Mouse (Mus musculus) large intestine, adult 2 months (tissue): ENCODE measurements around the gene Rhcg. TPM values are rescaled to one million over a fixed set of nuclear protein-coding genes. Genes with fewer than 3 reads are reported as not detected.

ENCODE experiments used
- DNase-seq: peaks from one replicate; pipeline ENCODE4 v3.0.0-alpha.2; 2012; ENCODE audit warnings: low read depth, low spot score
- WGBS: fragments of 180-500 bp; shearing (Covaris S2); methylation state at CpG from one replicate; pipeline ENCODE4 v1.1.7; 2018; 5-methylcytosine and 5-hydroxymethylcytosine counted together
- polyA plus RNA-seq: library from polyadenylated mRNA; depleted of rRNA; stranded (reverse); fragments of >200 nt; gene quantifications from 2 replicates; pipeline ENCODE4 v1.2.3, GENCODE M21; 2012; rRNA removed

Gene Rhcg
- polyA plus RNA-seq = 0.06 and 0.07 TPM in 2 replicates

DNA sequence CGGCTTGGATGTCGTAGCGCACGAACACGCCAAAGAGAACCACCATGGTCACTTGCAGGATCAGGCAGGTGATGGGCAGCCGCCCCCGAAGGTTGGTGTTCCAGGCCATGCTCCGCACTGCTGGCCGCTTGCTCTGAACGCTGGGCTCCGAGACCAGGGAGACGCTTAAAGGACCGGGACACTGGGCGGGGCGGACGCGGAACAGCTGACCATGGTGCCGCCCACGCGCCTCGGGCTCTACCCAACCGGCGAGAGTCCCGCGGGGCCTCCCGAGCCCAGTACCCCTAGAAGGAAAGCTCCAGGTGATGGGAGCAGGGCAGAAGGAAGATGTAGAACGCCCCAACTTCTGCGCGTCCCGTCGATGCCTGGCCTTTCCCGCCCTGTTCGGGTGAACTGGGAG is at the start of gene Rhcg:
Gene Rhcg, minus strand, starts transcription at position 240 of the 400 bp plus-strand sequence.
- no peak for DNase-seq
- 9% methylated on average over 33 of the region's 33 CpGs for WGBS

DNA sequence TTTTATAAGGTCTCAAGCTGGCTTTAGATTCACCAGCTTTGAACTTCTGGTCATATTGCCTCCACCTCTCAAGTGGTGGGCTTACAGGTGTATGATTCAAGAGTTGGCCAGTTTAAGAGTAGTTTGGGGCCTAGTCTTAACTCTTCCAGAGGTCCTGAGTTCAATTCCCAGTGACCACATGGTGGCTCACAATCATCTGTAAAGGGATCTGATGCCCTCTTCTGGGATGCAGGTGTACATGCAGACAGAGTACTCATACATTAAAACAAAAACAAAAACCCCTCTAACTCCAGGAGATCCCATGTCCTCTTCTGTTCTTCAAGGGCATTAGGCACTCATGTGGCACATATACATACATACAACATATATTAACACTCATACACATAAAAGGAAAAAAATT is 49.2 kb upstream of the Rhcg start:
- no peak for DNase-seq

DNA sequence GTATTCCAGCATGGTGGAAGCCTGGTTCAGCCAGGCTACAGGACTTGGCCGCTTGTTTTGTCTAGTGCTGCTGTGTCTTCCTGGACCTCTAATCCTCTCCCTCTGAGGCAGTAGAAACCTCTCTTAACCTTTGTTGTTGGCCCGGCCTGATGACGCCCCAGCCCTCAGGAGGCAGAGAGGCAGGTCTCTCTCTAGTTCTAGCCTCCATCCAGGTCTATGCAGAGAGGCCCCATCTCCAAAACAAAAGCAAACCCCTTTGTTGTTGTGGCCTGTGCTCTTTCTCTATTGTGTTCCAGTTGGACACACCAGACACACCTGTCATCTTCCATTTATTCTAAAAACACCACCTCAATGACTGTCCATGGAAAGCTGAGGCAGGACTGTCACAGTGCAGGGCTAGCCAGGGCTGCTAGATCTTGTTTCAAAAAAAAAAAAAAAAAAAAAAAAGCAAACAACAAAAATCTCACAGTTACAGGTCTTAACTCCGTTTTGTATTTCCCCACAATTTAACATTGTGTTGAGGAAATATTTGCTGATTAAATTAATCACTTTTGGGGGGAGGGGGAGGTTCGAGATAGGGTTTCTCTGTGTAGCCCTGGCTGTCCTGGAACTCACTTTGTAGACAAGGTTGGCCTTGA is 43.9 kb upstream of the Rhcg start:
- 10% methylated on average over 5 of the region's 5 CpGs for WGBS
- no peak for DNase-seq

DNA sequence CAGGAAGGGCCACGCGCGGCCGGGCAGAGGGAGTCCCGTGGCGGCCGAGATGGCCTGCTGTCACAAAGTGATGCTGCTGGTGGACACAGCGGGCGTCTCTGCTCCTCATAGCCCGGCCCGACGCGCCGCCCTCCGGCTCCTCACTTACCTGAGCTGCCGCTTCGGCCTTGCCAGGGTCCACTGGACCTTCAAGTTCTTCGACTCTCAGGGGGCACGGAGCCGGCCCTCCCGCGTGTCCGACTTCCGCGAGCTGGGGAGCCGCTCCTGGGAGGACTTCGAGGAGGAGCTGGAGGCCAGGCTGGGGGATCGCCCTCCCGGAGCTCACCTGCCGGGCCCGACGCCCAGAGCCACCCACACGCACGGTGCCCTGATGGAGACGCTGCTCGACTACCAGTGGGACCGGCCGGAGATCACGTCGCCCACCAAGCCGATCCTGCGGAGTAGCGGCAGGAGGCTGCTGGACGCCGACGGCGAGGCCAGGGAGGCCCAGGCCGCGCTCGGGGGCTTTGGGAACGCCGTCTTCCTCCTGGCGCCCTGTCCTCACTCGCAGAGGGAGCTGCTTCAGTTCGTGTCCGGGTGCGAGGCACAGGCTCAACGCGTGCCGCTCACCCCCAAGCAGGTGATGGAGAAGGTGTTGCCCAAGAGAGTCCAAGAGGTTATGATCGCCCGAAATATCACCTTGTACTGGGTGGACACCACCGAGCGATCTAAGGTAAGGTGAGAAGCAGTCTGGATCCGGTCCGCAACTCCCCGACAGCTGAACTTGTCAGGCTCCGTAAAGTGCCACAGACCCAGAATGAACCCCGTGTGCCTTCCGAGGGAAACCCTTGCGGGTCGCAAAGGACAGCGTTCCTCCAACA is 43.1 kb upstream of the Rhcg start:
- no peak for DNase-seq
- under 1% methylated on average over 73 of the region's 73 CpGs for WGBS

DNA sequence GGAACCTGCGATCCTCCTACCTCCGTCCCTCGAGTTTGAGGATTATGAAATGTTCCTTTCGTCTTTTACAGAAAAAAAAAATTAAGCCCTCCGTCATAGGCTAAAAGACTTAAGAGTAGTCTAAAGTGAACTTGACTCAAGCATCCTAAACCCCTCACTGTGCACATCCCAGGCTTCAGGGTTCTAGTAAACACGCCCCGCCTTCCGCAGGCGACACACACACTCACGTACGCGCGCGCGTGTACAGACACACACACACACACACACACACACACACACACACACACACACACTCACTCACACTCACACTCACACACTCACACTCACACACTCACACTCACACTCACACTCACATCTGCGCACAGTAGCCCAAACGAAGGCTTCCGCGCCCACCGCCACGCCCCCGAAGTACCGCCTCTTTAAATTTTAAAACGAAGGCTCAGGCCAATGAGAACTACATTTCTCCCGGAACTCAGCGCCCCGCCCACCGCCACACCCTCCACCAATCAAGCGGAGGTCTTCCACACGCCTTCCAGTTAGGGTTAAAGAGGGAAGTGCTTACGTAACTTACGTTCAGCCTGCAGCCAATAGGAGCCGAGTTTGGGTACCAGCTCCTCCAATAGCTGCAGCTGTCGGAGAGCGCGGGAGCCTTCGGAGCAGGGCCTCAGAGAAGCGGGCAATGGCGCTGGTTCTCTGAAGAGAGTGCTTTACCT is 42.3 kb upstream of the Rhcg start, which contains the start of gene Ticrr:
Gene Ticrr, plus strand, starts transcription at position 619 of the 713 bp plus-strand sequence.
- DNase-seq = peak; percentile 85
- under 1% methylated on average over 39 of the region's 39 CpGs for WGBS

DNA sequence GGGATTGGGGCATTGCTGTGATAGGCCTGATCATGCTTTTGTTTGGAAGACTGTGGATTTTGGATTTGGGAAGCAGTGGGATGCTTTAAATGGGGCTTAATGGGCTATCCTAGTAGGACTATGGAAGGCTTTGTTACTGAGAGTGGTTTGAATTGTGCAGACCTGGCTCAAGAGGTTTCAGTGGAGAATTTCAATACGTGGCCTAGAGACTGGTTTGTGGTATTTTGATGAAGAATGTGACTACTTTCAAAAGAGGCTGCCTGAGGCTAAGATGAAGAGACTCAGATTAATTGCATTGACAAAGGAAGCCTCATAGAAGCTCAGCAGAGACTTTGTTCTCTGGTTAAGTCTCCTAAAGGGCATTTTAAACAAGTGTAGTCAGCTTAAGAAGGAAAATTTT is 37.1 kb upstream of the Rhcg start:
- no peak for DNase-seq

DNA sequence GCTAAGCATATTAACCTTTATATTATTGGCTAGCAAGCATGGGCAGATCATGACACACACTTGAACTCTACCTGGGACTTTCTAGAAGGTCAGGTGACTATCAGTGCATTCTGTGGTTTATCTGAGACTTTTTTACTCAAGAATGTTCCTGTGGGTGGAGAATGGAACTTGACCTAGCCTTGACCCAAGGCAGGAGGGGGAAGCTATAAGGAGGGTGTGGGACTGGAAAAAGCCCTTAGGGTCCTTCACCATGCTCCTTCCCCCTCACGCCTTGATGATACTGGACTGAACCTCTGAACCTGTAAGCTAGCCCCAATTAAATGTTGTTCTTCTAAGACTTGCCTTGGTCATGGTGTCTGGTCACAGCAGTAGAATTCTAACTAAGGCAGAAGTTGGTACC is 36.7 kb upstream of the Rhcg start:
- no peak for DNase-seq
- 71% methylated on average over 1 of the region's 1 CpGs for WGBS

More for the DNA sequence above, 37.1 kb upstream of the Rhcg start:
- 48% methylated on average over 1 of the region's 1 CpGs for WGBS

DNA sequence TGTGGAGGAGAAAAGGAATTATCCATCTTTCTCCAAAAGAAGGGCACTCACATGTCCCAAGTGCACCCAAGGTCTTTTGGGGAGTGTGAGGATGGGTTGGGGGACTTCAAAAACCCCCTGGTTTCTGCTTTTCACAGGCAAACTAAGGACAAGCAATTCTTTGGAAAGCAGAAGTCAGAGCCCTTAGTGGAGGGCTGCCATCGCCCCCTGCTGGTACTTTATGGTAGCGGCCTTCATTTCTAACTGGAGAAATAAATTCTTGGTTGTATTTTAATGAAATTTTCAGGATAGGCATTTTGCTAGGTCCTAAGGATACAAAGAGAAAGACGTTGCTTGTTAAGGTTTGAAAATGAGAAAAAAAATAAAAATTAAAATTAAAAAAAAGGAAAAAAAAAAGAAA is 31.5 kb upstream of the Rhcg start:
- DNase-seq = no peak
- WGBS = 2% methylated on average over 3 of the region's 3 CpGs

DNA sequence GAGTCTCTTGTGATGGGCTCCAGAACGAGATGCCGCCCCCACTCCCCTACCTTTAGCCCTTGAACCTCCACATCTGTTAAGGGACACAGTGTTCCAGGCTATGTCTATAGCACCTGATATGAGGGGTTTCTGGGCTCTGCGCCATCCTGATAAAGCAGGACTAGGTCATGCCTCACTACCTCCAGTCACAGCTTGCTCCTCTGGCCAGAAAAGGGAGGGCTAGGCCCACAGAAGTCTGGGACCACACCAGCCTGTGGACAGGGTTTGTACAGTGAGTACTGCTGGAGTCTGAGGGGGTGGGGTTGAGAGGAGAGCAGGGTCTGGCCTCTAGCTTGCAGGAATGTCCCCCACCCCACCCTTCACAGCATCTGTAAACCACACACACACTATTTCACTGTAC is 29.8 kb upstream of the Rhcg start:
- DNase-seq = no peak
- 87% methylated on average over 3 of the region's 3 CpGs for WGBS

DNA sequence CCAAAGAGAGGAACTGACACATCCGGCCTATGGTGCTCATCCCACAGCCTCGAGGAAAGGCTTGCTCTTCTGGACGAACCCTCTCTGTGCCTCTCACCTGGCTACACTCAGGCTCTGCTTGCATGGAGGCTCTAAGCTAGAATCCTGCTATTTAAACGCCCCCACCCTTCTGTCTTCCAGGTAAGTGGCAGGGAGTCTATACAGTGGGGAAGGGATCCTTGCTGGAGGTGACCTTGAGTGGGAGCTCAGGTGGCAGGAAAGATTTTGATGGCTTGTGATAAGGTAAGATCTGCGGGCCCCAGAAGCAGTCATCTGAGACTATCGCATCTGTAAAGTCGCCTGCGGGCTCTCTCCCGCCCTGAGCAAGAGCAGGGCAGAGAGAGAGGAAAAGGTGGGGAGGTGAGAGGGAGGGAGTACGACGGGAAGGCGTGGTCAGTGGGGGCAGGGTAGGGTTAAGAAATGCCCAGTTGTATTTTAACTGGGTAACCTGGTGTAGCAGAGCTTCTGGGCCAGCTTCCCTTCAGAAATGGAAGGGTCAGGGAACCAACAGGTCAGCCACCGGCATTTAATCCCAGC is 14.4 kb upstream of the Rhcg start:
- no peak for DNase-seq
- 20% methylated on average over 13 of the region's 13 CpGs for WGBS

DNA sequence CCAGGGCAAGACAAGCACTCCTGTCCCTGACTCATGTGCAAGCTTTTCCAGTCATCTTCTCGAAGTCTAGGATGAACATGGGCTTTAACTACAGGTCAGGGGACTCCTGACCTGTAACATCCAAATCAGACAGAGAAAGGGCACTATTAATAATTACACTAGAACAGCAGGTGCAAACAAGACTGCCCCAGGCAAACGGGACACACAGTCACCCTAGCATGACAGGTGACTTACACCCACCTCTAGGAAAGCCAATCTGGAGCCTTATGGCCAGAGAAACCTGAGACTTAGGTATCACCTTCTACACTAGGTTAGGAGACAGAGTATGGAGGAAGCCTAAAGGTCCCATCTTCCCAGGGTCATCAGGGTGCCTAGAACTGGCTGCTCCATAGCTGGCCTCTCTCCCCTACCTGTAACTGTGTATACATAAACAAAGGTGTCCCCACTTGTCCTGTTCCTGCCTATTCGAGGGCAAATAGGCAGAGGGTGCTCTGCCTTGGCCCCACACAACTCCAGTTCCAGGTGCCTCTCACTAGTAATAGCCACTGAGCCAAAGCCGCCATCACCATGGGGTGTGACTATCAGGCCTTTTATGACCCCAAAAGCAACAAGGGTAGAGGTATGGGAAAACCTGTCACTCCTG is 10.9 kb upstream of the Rhcg start:
- no peak for DNase-seq
- WGBS = 42% methylated on average over 4 of the region's 4 CpGs

DNA sequence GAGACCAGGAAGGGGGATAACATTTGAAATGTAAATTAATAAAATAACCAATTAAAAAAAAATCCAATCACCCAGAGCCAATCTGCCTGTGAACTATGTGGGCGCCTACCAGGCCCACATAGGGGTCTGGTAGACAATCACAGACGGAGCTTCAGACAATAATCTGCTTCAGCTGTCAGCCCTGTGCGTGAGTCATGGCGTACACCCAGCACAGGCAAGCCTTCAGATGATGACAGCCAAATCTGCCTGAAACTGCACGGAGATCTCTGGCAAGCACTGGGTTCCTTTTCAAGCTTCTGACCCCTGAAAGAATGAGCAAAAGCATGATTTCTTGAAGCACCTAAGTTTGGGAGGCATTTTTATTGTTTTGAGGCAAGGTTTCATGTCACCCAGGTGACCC is 8.7 kb upstream of the Rhcg start:
- WGBS = 78% methylated on average over 5 of the region's 5 CpGs
- no peak for DNase-seq

DNA sequence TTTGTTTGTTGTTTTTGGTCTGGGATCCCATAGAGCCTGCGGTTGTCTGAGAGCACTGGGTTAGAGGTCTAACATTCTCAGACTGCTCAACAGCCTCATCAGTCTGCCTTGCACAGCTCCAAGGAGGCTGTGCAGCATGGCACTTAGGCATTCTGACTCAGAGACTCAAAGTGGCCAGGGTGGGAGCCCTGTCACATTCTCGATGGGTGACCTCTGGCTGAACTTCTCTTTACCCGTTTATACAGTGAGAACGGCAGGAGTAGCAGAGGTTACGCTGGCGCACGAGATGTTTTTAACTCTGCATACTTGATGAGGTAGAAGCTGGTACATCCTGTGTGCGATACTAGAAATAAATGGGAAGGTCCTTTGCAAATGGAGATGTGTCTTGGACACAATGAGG is 5.6 kb upstream of the Rhcg start:
- 44% methylated on average over 8 of the region's 8 CpGs for WGBS
- no peak for DNase-seq

DNA sequence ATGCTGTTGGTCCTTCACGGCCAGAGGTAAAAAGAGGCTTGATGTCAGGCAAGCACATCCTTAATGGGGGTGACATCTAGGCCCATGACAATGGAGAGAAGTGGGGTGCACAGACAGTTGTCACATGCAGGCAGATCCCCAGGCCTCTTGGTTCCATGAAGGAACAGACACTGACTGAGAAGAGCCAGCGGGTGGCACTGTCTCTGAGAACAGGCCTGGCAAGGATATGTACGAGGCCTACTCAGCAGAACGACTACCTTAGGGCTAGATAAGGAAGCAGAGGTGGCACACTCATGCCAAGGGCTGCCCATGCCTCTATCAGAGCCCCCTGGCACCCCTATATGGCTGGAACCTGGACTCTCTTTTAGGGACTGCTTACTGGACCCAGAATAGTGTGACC is 2.0 kb upstream of the Rhcg start:
- DNase-seq = no peak
- 55% methylated on average over 4 of the region's 4 CpGs for WGBS

DNA sequence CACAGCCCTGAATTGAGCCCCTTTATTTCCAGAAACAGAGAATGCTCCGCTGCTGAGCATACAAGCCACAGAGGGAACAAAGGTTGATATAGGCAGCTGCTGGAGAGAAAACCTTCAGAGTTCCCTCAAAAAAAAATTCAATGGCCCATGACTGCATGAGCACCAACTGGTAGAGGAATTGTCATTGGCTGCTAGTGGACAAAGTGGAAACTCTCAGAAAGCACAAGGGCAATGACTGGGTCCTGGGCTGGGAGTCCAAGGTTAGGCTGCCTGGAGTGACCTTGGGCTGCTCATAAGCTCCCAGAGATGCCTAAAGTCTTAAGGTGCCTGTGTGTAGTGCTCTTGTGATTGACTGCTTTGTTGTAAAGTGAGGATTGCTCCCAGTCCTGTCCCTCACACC is 1.5 kb downstream of the Rhcg start:
- WGBS = 30% methylated on average over 1 of the region's 1 CpGs
- DNase-seq = no peak

DNA sequence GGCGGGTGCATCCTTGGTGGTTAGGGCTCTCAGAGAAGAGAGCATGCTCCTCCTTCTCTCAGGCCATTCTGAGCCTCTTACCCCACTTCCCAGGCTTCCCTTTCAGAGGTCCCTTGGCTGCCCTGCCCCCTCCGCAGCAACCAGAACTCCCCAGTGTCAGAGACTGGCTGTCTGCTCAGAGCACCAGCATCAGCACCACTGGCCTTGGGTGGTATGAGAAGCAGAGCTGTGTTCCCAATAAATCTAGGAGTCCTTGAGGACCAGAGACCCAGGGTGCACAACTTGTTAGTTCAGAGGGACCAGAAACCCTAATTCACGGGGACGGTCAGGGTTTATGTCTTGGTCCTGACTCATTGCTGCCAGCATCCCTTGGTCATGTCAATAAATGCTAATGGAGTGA is 2.4 kb downstream of the Rhcg start:
- WGBS = 65% methylated on average over 4 of the region's 4 CpGs
- no peak for DNase-seq

DNA sequence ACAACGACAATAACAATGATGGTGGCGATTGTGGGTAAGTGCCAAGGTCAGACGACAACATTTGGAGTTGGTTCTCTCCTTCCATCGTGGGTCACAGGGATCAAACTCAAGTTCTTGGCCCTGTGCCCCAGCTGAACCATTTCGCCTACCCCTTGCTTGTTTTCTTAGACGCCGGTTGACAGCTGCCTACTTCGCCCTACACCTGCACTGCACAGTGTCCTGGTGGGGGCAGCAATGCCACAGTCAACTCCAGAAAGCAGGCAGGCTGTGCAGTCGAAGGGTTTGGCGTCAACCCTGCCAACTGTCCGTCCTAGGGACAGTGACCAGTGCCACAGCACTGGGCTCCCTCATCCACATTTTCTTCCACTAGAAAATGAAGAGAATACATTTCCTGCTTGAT is 4.1 kb downstream of the Rhcg start:
- no peak for DNase-seq
- WGBS = 44% methylated on average over 11 of the region's 11 CpGs

DNA sequence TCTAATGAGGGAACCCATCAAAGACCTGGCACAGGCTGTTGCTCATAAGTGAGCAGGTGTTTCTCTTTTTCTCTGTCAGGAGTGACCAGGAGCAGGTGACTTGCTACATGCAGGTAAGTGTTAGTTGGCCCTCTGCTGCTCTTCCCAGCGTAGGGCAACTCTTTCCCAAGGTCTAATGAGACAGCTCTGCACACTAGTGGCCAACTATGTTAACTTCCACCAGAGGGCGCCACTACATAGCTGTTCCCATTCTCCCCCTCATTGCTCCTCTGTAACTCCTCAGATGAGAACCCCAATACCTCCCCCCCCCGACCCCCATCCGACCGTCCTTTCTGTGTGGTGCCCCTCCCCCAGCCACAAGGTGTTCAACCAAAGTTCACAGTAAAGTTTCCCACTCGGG is 4.7 kb downstream of the Rhcg start:
- 5% methylated on average over 6 of the region's 6 CpGs for WGBS
- DNase-seq = no peak

DNA sequence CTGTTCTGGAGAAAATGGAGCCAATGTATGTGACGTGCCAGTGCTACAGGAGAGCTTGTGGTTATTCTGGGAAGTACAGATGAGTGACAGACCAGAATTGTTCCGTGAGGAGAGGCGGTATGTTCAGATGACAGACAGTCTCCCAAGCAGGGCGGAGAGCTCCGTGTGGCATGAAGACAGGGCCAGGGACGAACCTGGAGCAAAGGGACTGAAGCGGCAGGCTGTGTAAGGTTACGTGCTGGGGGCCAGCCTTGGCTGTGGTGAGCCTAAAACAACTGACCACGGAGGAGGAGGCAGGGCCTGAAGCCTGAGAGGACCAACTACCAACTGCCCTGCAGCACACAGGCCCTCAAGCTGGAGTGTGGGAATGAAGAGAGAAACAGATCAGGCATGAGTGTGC is 5.6 kb downstream of the Rhcg start:
- DNase-seq = no peak
- 68% methylated on average over 9 of the region's 9 CpGs for WGBS
